Mouse (Mus musculus) intestine, postnatal 0 days (tissue): ENCODE results near the gene Npr1. TPM values are rescaled to one million over a fixed set of nuclear protein-coding genes. Genes with fewer than 3 reads are reported as not detected.

Source experiments
- ATAC-seq: fragments of 200-750 bp; cut with Nextera tagmentation; 2 replicates; pipeline ENCODE4 v1.8.0; 2017; ENCODE audit warnings: mild to moderate bottlenecking, moderate TSS enrichment, moderate library complexity
- H3K27ac ChIP-seq: fragments of 300-500 bp; sonication (generic); 2 replicates; pipeline ENCODE4 v1.5.1; 2014; ENCODE audit warnings: mild to moderate bottlenecking, low read depth, low read length, moderate library complexity
- H3K27me3 ChIP-seq: fragments of 300-500 bp; sonication (generic); replicated peaks from 2 replicates; pipeline ENCODE4 v1.6.1; 2014; ENCODE audit warnings: low read length, mixed read lengths; ENCODE audit not compliant: control insufficient read depth, insufficient read depth
- H3K36me3 ChIP-seq: fragments of 300-500 bp; sonication (generic); 2 replicates; pipeline ENCODE4 v1.6.1; 2014; ENCODE audit warnings: mild to moderate bottlenecking, moderate library complexity; ENCODE audit not compliant: control insufficient read depth, insufficient read depth
- H3K4me1 ChIP-seq: fragments of 300-500 bp; sonication (generic); replicated peaks from 2 replicates; pipeline ENCODE4 v1.6.1; 2014; ENCODE audit warnings: antibody characterized with exemption, low read length, mixed read lengths; ENCODE audit not compliant: control insufficient read depth, insufficient read depth
- H3K4me2 ChIP-seq: fragments of 300-500 bp; sonication (generic); replicated peaks from 2 replicates; pipeline ENCODE4 v1.6.1; 2014; ENCODE audit warnings: low read depth, mild to moderate bottlenecking, moderate library complexity
- H3K4me3 ChIP-seq: fragments of 300-500 bp; sonication (generic); 2 replicates; pipeline ENCODE4 v1.5.1; 2014; ENCODE audit warnings: low read depth, low read length
- H3K9ac ChIP-seq: fragments of 300-500 bp; sonication (generic); 2 replicates; pipeline ENCODE4 v1.6.1; 2014; ENCODE audit warnings: mild to moderate bottlenecking, low read depth, low read length
- H3K9me3 ChIP-seq: fragments of 300-500 bp; sonication (generic); 2 replicates; pipeline ENCODE4 v1.6.1; 2016; ENCODE audit warnings: mixed run types; ENCODE audit not compliant: control insufficient read depth
- CTCF ChIP-seq: sonication (generic); IDR thresholded peaks from 2 replicates; pipeline ENCODE4 v1.5.1; 2016; ENCODE audit warnings: low read depth, mild to moderate bottlenecking, control low read depth, antibody characterized with exemption, moderate library complexity
- WGBS: fragments of 180-500 bp; shearing (Covaris S2); extraction: QIAGEN DNeasy Blood & Tissue Kit; methylation state at CpG from one replicate; pipeline ENCODE4 v1.1.7; 2014; 5-methylcytosine and 5-hydroxymethylcytosine counted together
- polyA plus RNA-seq: library from polyadenylated mRNA; unstranded; fragments of >200 nt; fragmentation: Nextera tagmentation; extraction: Ambion mirVana; gene quantifications from 2 replicates; pipeline ENCODE4 v1.2.1, GENCODE M21; 2015

Npr1 gene
- polyA plus RNA-seq, 1 experiment from 2014 or later: 3.4 TPM

- TF ChIP-seq CTCF: no peak
- no peaks in the 10 kb centered on the region for H3K27me3 ChIP-seq
These were observed 22.9 kb upstream of the Npr1 start for GRCm38 (mm10) chr3:90488576-90488975.

DNA sequence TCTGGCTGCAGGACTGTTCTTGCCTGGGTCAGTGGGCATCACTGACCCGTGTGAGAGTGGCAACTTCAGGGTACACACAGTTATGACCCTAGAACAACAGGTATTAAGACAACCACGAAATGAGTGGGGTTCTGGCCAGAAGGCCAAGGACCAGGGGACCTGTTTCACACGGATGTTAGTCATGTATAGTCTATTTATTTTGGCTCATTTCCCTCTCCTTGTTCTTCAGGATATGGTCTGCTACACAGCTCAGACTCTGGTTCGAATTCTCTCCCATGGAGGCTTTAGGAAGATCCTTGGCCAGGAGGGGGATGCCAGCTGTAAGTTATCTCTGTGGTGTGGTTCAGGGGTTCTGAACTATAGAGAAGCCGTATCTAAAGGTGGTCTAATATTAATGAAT is 21.3 kb upstream of the Npr1 start:
- ATAC-seq: no peak
- no peak overlapping the region for H3K4me2 ChIP-seq
- TF ChIP-seq CTCF: no peak
- no peak overlapping the region for H3K9ac ChIP-seq
- peaks cover 62% of the 10 kb centered on the region for H3K36me3 ChIP-seq
- WGBS: 75% methylated on average over 5 of the region's 5 CpGs
- H3K27ac ChIP-seq: no peak overlapping the region
- no peaks in the 10 kb centered on the region for H3K4me1 ChIP-seq
- H3K9me3 ChIP-seq: no peaks in the 10 kb centered on the region
- no peaks in the 10 kb centered on the region for H3K27me3 ChIP-seq
- no peak overlapping the region for H3K4me3 ChIP-seq

More at GRCm38 (mm10) chr3:90488576-90488975, 22.9 kb upstream of the Npr1 start:
- Histone ChIP-seq H3K27ac (no peak overlapping the region), H3K4me2 (no peak overlapping the region), H3K4me1 (no peaks in the 10 kb centered on the region), H3K9ac (no peak overlapping the region), H3K9me3 (no peaks in the 10 kb centered on the region), H3K4me3 (no peak overlapping the region), H3K36me3 (peaks cover 48% of the 10 kb centered on the region)
- 61% methylated on average over 6 of the region's 6 CpGs for WGBS
- no peak for ATAC-seq

DNA sequence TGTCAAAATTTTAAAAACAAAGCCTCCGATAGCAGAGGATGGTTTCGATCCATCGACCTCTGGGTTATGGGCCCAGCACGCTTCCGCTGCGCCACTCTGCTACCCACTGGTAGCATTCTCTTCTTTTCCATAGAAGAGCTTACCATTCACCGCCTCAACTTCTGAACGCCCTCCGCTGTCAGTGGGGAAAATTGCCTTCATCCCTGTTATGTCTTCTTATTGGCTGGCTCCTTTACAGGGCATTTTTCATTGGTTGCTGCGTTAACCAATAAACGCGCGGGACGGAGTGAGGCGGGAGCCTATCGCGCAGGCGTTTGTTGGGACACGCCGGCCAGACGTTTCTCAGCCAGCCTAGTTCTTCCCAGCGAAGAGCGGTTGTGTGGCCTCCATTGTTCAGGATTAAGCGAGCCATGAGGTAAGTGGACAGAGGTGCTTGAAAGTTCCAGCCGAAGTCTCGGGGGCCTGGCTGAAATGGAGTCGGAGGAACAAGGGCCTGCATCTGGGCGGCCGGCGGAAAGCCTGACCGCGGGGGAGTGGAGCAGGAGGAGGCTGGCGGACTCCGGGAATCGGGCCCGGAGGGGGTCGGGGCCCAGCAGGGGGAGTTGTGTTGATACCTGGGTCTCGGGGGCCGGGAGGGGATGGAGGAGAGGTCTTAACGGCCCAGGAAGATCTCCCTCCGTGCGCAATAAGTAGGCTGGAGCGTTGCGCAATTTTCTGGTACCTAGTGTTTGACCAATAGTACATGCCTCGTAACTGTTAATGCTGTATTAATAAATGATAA is 10.4 kb upstream of the Npr1 start, which contains the start of gene Ilf2:
Gene Ilf2, plus strand, starts transcription at position 296 of the 781 bp plus-strand sequence.
- no peaks in the 10 kb centered on the region for H3K4me1 ChIP-seq
- H3K27ac ChIP-seq: peak within 1 kb of the TSS; percentile 82
- peak within 1 kb of the TSS; percentile 58 for H3K4me2 ChIP-seq
- peak within 1 kb of the TSS; percentile 81 for H3K9ac ChIP-seq
- H3K4me3 ChIP-seq: peak within 1 kb of the TSS; percentile 85
- no peaks in the 10 kb centered on the region for H3K27me3 ChIP-seq
- under 1% methylated on average over 45 of the region's 45 CpGs for WGBS
- H3K9me3 ChIP-seq: no peaks in the 10 kb centered on the region
- peaks cover 13% of the 10 kb centered on the region for H3K36me3 ChIP-seq
- ATAC-seq: peak; percentile 99
- TF ChIP-seq CTCF: peak; percentile 77

DNA sequence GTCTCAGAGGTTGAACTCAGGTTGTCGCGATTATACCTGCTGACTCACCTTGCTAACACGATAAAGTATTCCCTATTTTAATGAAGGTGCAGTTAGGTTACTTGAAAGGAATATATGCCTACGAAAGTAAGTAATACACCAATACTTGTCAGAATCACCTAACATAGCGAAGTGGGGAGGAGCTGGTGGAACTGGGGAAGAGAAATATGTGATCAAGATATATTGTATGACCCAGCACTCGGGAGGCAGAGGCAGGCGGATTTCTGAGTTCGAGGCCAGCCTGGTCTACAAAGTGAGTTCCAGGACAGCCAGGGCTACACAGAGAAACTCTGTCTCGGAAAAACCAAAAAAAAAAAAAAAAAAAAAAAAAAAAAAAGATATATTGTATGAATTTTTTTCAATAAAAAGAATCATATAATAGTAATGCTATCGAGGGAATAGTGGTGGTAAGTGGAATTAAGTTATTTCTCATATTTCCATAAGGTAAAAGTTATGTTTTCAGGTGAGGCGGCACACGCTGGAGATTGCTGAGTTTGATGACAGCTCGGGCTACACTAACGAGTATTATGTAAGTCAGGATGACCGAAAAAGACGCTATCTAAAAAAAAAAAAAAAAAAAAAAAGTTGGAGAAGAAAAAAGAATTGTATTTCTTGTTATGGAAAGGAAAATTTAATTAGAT is 9.6 kb upstream of the Npr1 start:
- 35% methylated on average over 15 of the region's 16 CpGs for WGBS
- H3K27ac ChIP-seq: no peak overlapping the region
- H3K9me3 ChIP-seq: no peaks in the 10 kb centered on the region
- no peaks in the 10 kb centered on the region for H3K27me3 ChIP-seq
- no peak for TF ChIP-seq CTCF
- peak; percentile 21 for ATAC-seq
- peak overlapping the region; percentile 85 for H3K4me3 ChIP-seq
- no peak overlapping the region for H3K9ac ChIP-seq
- H3K4me2 ChIP-seq: peak overlapping the region; percentile 44; the same call in 1 of the 2 replicates
- H3K4me1 ChIP-seq: no peaks in the 10 kb centered on the region
- peaks cover 7% of the 10 kb centered on the region for H3K36me3 ChIP-seq

- ATAC-seq: no peak
- TF ChIP-seq CTCF: peak; percentile 75
- H3K4me1 ChIP-seq: no peaks in the 10 kb centered on the region
- 18% methylated on average over 3 of the region's 3 CpGs for WGBS
- H3K4me3 ChIP-seq: no peak overlapping the region
- no peak overlapping the region for H3K9ac ChIP-seq
- H3K9me3 ChIP-seq: no peaks in the 10 kb centered on the region
- H3K4me2 ChIP-seq: no peak overlapping the region
- no peaks in the 10 kb centered on the region for H3K36me3 ChIP-seq
- H3K27ac ChIP-seq: no peak overlapping the region
- no peaks in the 10 kb centered on the region for H3K27me3 ChIP-seq
These were observed 6.5 kb upstream of the Npr1 start for GRCm38 (mm10) chr3:90472213-90472612.

- Histone ChIP-seq H3K4me2 (no peak overlapping the region), H3K4me1 (peaks cover 5% of the 10 kb centered on the region; the same call in 1 of the 2 replicates), H3K27ac (no peak overlapping the region), H3K4me3 (no peak overlapping the region), H3K36me3 (no peaks in the 10 kb centered on the region), H3K27me3 (peaks cover 26% of the 10 kb centered on the region), H3K9ac (no peak overlapping the region), H3K9me3 (no peaks in the 10 kb centered on the region)
- 92% methylated on average over 10 of the region's 10 CpGs for WGBS
- ATAC-seq: no peak
- TF ChIP-seq CTCF: no peak
These were observed 2.1 kb upstream of the Npr1 start for GRCm38 (mm10) chr3:90467618-90468300.
